Mouse (Mus musculus) lung, postnatal 0 days (tissue): ENCODE measurements around the gene Hk1.

Experiments
- CTCF ChIP-seq: IDR thresholded peaks from 2 replicates; pipeline ENCODE4 v1.5.1; 2016; ENCODE audit warnings: antibody characterized with exemption, mild to moderate bottlenecking
- EP300 ChIP-seq: IDR thresholded peaks from 2 replicates; pipeline ENCODE4 v1.6.1; 2016; ENCODE audit warnings: antibody characterized with exemption, mild to moderate bottlenecking, control low read depth

DNA sequence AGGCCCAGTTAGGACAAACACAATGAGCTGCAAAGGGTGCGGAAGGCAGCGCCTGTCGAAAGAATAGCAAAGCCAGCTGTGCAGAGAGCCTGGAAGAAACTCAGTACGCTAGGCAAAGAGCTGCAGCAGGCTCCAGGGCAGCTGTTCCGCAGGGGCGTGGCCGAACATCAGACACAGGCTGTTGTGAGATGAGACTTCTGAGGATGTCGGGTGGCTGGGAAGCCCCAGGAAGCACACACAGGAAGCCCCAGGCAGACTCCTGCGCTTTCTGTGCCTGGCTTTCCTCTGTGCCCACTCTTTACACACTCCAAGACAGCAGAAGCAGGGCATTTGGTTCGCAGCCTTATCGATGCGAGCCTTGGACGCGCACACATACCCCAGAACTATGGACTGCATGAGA lies 25.2 kb upstream of the Hk1 start:
- TF ChIP-seq EP300 (no peak), CTCF (no peak)
